Mouse (Mus musculus): ENCODE results near the gene Epha2.

Epha2 gene

DNA sequence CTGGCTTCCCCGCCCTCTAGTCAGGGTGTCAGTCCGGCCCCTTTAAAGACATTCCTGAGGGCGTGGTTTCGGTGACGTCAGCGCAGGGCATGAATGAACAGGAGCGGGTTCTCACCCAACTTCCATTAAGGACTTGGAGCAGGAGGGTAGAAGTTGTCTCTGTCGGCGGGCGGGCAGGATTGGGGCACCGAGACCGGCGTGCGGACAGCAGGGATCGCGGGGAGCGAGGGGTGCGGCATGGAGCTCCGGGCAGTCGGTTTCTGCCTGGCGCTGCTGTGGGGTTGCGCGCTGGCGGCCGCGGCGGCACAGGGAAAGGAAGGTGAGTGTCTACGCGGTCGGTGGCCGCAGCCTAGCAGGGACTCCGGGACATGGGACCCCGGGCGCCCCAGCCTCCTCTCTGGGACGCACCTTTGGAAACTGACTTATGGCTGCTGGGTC lies at the start of gene Epha2:
TSS of gene Epha2 (plus strand) at position 125 of the 438 bp plus-strand sequence.
- DNase-seq = peak; percentile 96

DNA sequence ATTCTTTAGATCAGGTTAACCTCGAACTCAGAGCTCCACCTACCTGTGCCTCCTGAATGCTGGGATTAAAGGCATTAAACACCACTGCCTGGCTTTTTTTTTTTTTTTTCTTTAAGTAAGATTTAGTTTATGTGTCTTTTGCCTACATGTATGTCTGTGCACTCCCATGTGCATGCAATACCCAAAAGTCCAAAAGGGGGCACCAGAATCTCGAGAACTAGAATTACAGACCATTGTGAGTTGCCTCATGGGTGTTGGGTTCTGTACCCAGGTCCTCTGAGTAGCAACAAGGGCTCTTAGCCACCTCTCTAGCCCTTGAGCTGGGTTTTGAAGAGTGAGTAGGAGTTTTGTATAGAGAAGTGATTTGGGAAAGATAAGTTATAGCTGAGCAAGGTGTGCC lies 48.4 kb upstream of the Epha2 start:
- no peak for DNase-seq

GRCm38 (mm10) chr4:141254234-141254633 lies 46.8 kb upstream of the Epha2 start:
- DNase-seq = peak; percentile 81

- DNase-seq = no peak
These were observed 43.6 kb upstream of the Epha2 start for GRCm38 (mm10) chr4:141257440-141257839.

DNA sequence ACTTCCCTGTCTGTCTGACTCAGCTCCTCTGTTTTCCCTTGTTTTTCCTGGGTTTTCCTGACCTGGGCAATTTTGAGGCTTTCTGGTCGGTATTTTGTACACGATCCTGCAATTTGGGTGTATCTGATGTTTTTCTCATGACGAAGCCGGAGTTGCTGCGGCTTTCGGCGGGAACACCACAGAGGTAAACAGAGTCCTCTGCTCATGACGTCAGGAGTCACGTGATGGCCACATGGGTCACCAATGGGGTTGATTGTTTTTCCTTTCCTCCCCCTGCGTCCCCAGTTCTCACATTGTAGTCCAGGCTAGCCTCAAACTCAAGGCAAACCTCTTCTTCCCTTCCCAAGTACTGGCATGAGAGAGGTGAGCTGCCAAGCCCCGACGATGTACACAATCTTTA lies 41.6 kb upstream of the Epha2 start:
- no peak for DNase-seq

DNA sequence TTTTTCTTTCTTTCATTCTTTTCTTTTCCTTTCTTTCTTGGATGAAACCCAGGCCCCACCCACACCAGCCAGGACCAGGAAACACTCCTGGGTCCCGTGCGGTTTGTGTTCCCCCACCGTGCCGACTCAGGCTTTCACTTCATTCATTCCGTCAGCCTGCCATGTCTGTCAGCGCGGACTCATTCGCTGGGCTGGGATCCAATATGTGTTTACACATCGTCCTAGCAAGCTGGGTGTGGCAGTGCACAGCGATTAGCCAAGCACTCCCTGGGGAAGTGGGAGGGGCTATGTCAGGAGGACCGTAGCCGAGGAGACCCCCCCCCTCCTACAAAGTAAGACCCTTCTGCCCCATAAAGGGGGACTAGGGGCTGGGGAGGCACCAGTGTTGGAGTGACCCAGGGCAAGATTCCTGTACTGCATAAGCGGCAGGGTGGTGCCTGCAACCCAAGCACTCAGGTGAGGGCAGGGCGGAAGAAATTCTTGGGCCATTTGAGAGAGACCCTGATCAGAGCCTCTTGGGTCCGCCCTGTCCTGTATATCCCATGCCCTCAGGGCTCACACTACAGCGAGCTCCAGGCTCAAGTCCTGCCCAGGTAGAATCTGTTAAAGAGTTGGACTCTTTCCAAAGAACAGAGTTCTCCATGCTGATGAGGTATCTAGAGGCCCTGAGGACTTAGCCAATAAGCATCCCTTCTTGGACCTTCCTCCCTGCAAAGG lies 40.9 kb upstream of the Epha2 start:
- DNase-seq = no peak

DNA sequence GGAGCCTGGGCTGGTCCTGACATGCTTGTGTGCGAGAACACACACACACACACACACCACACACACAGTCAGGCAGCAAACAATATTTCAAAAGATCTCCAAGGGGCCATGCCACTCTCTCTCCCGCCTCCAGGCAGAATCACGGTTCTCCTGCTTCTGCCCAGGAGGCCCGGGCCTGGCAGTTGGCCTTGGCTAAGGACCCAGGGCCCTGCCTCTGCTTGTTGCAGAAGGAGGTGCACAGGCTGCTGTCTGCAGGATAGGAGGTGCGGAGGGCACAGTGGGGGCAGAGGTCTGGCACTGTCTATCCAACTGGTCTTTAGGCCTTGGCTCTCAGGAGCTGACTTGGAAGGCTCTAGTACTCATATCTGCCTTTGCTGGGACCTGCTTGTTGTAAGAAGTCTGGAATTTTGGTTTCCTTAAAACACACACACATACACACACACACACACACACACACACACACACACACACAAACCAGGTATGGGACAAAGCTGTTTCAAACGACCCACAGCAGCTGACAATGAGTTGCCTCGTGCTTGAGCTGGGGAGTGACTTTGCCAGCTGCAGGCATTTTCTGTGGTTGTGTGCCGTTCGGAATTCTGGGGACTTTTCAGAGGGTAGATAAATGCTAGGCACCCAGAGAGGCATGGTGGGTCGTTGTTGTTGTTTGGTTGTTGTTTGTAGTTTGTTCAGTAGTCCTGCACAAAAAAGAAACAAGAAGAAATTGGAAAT lies 38.0 kb upstream of the Epha2 start:
- no peak for DNase-seq

DNA sequence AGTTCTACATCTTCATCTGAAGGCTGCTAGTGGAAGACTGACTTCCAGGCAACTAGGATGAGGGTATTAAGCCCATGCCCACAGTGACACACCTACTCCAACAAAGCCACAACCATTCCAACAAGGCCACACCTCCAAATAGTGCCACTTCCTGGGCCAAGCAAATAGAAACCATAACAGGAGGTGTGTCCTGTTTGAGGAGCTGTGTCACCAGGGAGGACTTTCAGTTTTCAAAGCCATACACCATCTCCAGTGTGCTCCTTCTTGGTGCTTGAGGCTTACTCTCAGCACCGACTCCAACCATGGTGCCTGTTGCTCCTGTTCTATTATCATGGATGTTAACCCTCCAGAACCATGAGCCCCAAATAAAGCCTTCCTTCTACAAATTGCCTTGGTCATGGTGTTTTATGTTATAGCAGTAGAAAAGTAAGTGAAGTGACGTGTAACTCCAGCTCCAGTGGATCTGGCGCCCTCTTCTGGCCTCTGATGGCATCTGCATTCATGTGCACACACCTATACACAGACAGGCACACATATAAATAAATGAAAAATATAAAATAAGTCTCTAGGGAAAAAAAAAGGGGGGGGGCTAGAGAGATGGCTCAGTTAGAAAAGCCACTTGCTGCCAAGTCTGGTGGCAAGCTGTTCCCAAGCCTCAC lies 34.9 kb upstream of the Epha2 start:
- no peak for DNase-seq

DNA sequence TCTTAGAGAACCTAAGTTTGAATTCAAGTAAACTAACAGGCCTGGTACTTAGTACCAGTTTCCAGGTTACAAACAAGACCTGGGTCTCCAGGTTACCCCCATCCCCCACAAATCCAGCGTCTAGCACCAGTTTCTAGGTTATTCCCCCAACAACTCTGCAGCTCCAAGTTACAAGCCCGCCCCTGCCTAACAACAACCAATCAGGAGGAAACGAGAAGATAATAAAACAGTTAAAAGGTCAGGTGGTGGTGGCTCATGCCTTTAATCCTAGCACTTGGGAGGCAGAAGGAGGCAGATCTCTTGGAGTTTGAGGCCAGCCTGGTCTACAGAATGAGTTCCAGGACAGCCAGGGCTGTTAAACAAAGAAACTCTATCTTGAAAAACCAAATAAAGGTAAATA lies 33.8 kb upstream of the Epha2 start:
- DNase-seq = no peak

GRCm38 (mm10) chr4:141267837-141268236 lies 33.2 kb upstream of the Epha2 start:
- DNase-seq = peak; percentile 83

GRCm38 (mm10) chr4:141268350-141268749 lies 32.7 kb upstream of the Epha2 start:
- no peak for DNase-seq

GRCm38 (mm10) chr4:141269080-141269479 lies 32.0 kb upstream of the Epha2 start:
- no peak for DNase-seq

- no peak for DNase-seq
These were observed 30.7 kb upstream of the Epha2 start for GRCm38 (mm10) chr4:141270201-141270940.

DNA sequence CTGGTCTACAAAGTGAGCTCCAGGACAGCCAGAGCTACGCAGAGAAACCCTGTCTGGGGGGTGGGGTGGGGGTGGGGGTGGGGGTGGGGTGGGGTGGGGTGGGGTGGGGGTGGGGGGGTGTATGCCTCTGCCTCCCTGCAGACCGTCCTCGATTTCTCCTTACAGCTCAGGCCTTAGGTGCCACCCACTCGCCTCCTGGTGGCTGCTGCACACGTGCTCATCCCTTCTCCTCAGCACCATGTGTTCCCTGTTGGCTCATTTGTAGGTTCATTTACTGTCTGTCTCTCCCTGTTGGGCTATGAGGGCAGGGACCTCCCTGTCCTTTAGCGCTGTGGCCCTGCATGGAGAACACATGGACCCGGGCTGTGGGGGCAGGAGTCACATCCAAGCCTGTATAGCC lies 29.8 kb upstream of the Epha2 start:
- no peak for DNase-seq

DNA sequence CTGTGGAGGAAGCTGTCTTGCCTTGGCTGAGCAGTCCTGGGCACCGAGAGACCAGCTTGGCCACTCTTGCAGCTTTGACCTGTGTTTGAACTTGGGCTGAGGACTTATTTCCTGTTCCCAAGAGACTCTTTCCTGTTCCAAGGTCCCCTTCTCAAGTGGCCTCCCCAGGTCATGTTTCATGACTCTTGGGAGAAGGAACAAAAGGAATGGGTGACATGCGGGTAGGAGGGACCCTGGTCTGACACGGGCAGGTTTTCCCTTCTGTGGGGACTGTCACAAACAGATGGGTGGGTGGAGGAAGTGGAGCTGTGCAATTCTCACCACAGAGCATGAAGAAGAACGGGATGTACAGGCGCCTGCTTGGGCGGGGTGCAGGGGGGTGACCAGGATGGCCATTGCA lies 29.3 kb upstream of the Epha2 start:
- no peak for DNase-seq

GRCm38 (mm10) chr4:141272878-141273277 lies 28.2 kb upstream of the Epha2 start:
- no peak for DNase-seq

DNA sequence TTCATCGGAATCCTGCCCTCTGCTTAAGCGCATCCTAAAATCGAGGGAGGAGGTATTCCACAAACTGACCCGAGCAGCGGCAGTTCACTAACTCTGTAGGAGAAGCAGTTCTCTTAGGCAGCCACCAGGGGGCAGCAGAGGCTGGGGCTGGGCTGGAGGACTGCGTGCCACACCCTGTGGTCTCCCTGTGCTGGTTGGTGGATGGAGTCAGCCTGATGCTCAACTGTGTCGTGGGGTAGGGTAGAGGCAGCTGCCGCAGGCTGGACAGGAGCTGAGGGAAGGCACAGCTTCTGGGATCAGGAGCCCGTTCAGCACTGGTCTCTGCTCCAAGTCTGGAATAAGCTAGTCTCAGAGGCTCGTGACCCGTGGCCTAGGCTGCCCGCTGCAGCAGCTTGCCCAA lies 27.7 kb upstream of the Epha2 start:
- peak; percentile 91 for DNase-seq

DNA sequence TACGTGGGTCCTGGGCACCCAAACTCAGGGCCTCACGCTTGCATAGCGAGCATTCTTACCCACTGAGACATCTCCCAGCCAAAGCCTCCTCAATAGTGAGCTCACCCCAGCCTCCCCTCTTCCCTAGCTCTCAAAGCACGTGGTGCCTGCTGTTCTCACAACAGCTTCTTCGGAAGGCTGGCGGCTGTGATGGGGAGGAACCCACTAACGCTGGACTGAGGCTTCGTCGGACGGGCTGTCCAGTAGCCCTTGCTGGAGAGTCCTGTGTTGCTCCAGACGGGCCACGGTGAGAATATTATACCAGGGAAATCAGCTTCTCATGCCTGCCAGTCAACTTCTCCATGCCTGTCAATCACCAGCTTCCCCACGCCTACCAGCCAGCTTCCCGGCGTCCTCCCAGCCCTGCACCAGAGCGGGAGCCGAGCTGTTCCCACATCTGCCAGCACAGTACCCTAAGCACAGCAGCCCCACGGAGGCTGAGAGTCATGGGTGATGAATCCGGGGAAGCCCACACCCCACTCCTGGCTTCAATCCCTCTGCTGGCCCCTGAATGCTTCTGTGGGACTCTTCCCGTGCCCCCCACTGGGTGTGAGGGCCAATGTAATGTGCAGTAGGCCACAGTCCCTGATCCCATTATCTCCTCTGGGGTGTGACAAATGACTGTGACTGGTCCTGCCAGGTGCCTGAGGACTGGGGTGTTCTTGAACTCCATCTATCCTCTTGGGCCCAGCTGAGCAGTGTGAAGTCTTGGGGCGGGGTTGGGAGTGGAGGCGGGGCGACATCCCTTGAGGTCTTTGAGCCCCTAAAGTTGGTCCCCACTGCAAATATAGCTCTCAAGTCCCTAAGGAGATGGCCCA lies 26.3 kb upstream of the Epha2 start:
- no peak for DNase-seq

DNA sequence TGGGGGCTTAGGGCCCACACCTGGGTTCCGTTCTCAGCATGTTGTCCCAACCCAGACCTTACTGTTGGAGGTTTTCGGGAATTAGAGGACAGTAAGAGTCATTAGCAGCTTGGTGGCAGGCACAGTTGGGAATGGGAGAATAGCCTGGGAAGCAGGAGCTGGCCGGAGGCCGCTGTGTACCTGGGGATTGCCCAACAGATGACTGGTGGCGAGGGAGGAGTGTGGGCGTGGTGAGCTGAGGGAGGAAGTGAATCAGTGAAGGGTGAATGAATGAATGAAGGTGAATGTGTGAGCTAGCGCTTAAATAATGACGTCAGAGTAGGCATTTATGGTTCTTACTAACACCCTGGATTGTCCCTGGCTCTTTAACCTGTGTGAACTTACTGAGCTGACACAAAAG lies 23.9 kb upstream of the Epha2 start:
- no peak for DNase-seq

GRCm38 (mm10) chr4:141278154-141278553 lies 22.9 kb upstream of the Epha2 start:
- peak; percentile 92 for DNase-seq

- no peak for DNase-seq
These were observed 21.7 kb upstream of the Epha2 start for GRCm38 (mm10) chr4:141279327-141279726.

- no peak for DNase-seq
These were observed 21.3 kb upstream of the Epha2 start for GRCm38 (mm10) chr4:141279783-141280182.

Measured in kidney, postnatal 10 days (tissue).